Mouse (Mus musculus) liver, embryonic 16.5 days (tissue): ENCODE data around the gene Cog4. TPM values are rescaled to one million over a fixed set of nuclear protein-coding genes. Genes with fewer than 3 reads are reported as not detected.
"Not testable (repeated sequence)": the region's sequence is repeated elsewhere in the genome, so short reads cannot be mapped to it uniquely, and the experiment has no call there.

Source experiments
- ATAC-seq: fragments of 200-750 bp; cut with Nextera tagmentation; 2 replicates; pipeline ENCODE4 v1.8.0; 2017; ENCODE audit warnings: low read depth, mild to moderate bottlenecking, moderate number of reproducible peaks, moderate library complexity
- H3K27ac ChIP-seq: fragments of 300-500 bp; sonication (generic); 2 replicates; pipeline ENCODE4 v1.5.1; 2014; ENCODE audit warnings: mild to moderate bottlenecking, low read length
- H3K27me3 ChIP-seq: fragments of 300-500 bp; sonication (generic); 2 replicates; pipeline ENCODE4 v1.6.1; 2014; ENCODE audit warnings: low read depth, low read length, mixed read lengths; ENCODE audit not compliant: control insufficient read depth, insufficient read depth
- H3K36me3 ChIP-seq: fragments of 300-500 bp; sonication (generic); 2 replicates; pipeline ENCODE4 v1.6.1; 2014; ENCODE audit warnings: mild to moderate bottlenecking; ENCODE audit not compliant: control insufficient read depth, insufficient read depth
- H3K4me1 ChIP-seq: fragments of 300-500 bp; sonication (generic); 2 replicates; pipeline ENCODE4 v1.6.1; 2014; ENCODE audit warnings: low read depth, low read length, mixed read lengths; ENCODE audit not compliant: control insufficient read depth
- H3K4me2 ChIP-seq: fragments of 300-500 bp; sonication (generic); 2 replicates; pipeline ENCODE4 v1.6.1; 2014; ENCODE audit warnings: low read depth, low read length, mixed read lengths
- H3K4me3 ChIP-seq: fragments of 300-500 bp; sonication (generic); 2 replicates; pipeline ENCODE4 v1.5.1; 2014; ENCODE audit warnings: low read depth, mild to moderate bottlenecking, low read length
- H3K9ac ChIP-seq: fragments of 300-500 bp; sonication (generic); 2 replicates; pipeline ENCODE4 v1.6.1; 2014; ENCODE audit warnings: low read depth, low read length
- H3K9me3 ChIP-seq: fragments of 300-500 bp; sonication (generic); replicated peaks from 2 replicates; pipeline ENCODE4 v1.6.1; 2016; ENCODE audit warnings: low read length; ENCODE audit not compliant: control insufficient read depth
- WGBS: fragments of 180-500 bp; shearing (Covaris S2); extraction: QIAGEN DNeasy Blood & Tissue Kit; methylation state at CpG from one replicate; pipeline ENCODE4 v1.1.7; 2014; ENCODE audit not compliant: insufficient replicate concordance; 5-methylcytosine and 5-hydroxymethylcytosine counted together
- polyA plus RNA-seq: library from polyadenylated mRNA; unstranded; fragments of >200 nt; fragmentation: Nextera tagmentation; extraction: Ambion mirVana; gene quantifications from 2 replicates; pipeline ENCODE4 v1.2.1, GENCODE M21; 2015

The Cog4 gene
- polyA plus RNA-seq, 1 experiment from 2014 or later = 28.4 TPM

- H3K27ac ChIP-seq = peak overlapping the region; percentile 93
- peaks cover 3% of the 10 kb centered on the region for H3K36me3 ChIP-seq
- 32% methylated on average over 3 of the region's 3 CpGs for WGBS
- peak overlapping the region; percentile 88 for H3K4me3 ChIP-seq
- peaks cover 59% of the 10 kb centered on the region for H3K4me1 ChIP-seq
- no peak for ATAC-seq
- H3K9me3 ChIP-seq = no peaks in the 10 kb centered on the region
- peak overlapping the region; percentile 75 for H3K4me2 ChIP-seq
- H3K27me3 ChIP-seq = no peaks in the 10 kb centered on the region
- H3K9ac ChIP-seq = peak overlapping the region; percentile 92
These were observed 74.4 kb downstream of the Cog4 start for GRCm38 (mm10) chr8:110920773-110921277.

GRCm38 (mm10) chr8:110921492-110922230 lies 75.3 kb downstream of the Cog4 start:
- Histone ChIP-seq H3K4me1 (peaks cover 65% of the 10 kb centered on the region), H3K27ac (peak overlapping the region; percentile 93), H3K27me3 (no peaks in the 10 kb centered on the region), H3K4me3 (peak overlapping the region; percentile 88), H3K9me3 (no peaks in the 10 kb centered on the region), H3K36me3 (peaks cover 3% of the 10 kb centered on the region), H3K4me2 (peak overlapping the region; percentile 75), H3K9ac (peak overlapping the region; percentile 92)
- 29% methylated on average over 7 of the region's 7 CpGs for WGBS
- ATAC-seq = peak; percentile 77

- peaks cover 3% of the 10 kb centered on the region for H3K36me3 ChIP-seq
- peak overlapping the region; percentile 6 for H3K27ac ChIP-seq
- ATAC-seq = no peak
- peaks cover 86% of the 10 kb centered on the region for H3K4me1 ChIP-seq
- H3K9ac ChIP-seq = no peak overlapping the region
- H3K4me2 ChIP-seq = no peak overlapping the region
- H3K9me3 ChIP-seq = no peaks in the 10 kb centered on the region
- no peak overlapping the region for H3K4me3 ChIP-seq
- no peaks in the 10 kb centered on the region for H3K27me3 ChIP-seq
- WGBS = 68% methylated on average over 8 of the region's 8 CpGs
These were observed 79.3 kb downstream of the Cog4 start for GRCm38 (mm10) chr8:110925691-110926140.

- Histone ChIP-seq H3K4me1 (peaks cover 87% of the 10 kb centered on the region), H3K9ac (no peak overlapping the region), H3K4me2 (no peak overlapping the region; the same call in 1 of the 2 replicates), H3K4me3 (no peak overlapping the region), H3K36me3 (peaks cover 3% of the 10 kb centered on the region), H3K27ac (peak overlapping the region; percentile 48; the same call in 1 of the 2 replicates), H3K9me3 (no peaks in the 10 kb centered on the region), H3K27me3 (no peaks in the 10 kb centered on the region)
- 36% methylated on average over 5 of the region's 5 CpGs for WGBS
- no peak for ATAC-seq
These were observed 80.3 kb downstream of the Cog4 start for GRCm38 (mm10) chr8:110926690-110927089.

- Histone ChIP-seq H3K9me3 (no peaks in the 10 kb centered on the region), H3K4me1 (peaks cover 90% of the 10 kb centered on the region), H3K27ac (peak overlapping the region; percentile 89), H3K36me3 (peaks cover 3% of the 10 kb centered on the region), H3K4me2 (peak overlapping the region; percentile 43), H3K4me3 (peak overlapping the region; percentile 22), H3K27me3 (no peaks in the 10 kb centered on the region), H3K9ac (peak overlapping the region; percentile 43)
- ATAC-seq = no peak
- WGBS = 33% methylated on average over 7 of the region's 7 CpGs
These were observed 82.0 kb downstream of the Cog4 start for GRCm38 (mm10) chr8:110928435-110928834.

GRCm38 (mm10) chr8:110929066-110929465 lies 82.7 kb downstream of the Cog4 start:
- no peaks in the 10 kb centered on the region for H3K9me3 ChIP-seq
- peaks cover 88% of the 10 kb centered on the region for H3K4me1 ChIP-seq
- H3K27me3 ChIP-seq = no peaks in the 10 kb centered on the region
- H3K9ac ChIP-seq = peak overlapping the region; percentile 47
- peak; percentile 84 for ATAC-seq
- peak overlapping the region; percentile 89 for H3K27ac ChIP-seq
- peaks cover 3% of the 10 kb centered on the region for H3K36me3 ChIP-seq
- peak overlapping the region; percentile 43 for H3K4me2 ChIP-seq
- peak overlapping the region; percentile 22 for H3K4me3 ChIP-seq
- 20% methylated on average over 5 of the region's 5 CpGs for WGBS

GRCm38 (mm10) chr8:110929672-110930071 lies 83.3 kb downstream of the Cog4 start:
- Histone ChIP-seq H3K9ac (peak overlapping the region; percentile 47), H3K27ac (peak overlapping the region; percentile 89), H3K4me3 (peak overlapping the region; percentile 22), H3K4me2 (peak overlapping the region; percentile 43), H3K4me1 (peaks cover 87% of the 10 kb centered on the region)
- not testable (repeated sequence) for H3K9me3 ChIP-seq, ATAC-seq, H3K27me3 ChIP-seq, H3K36me3 ChIP-seq
- WGBS = 64% methylated on average over 6 of the region's 8 CpGs

- peaks cover 82% of the 10 kb centered on the region for H3K4me1 ChIP-seq
- H3K4me3 ChIP-seq = peak overlapping the region; percentile 34
- peak overlapping the region; percentile 60 for H3K4me2 ChIP-seq
- no peaks in the 10 kb centered on the region for H3K9me3 ChIP-seq
- peak overlapping the region; percentile 86 for H3K27ac ChIP-seq
- no peaks in the 10 kb centered on the region; the same call in 1 of the 2 replicates for H3K36me3 ChIP-seq
- 39% methylated on average over 12 of the region's 12 CpGs for WGBS
- peak; percentile 64 for ATAC-seq
- no peaks in the 10 kb centered on the region for H3K27me3 ChIP-seq
- H3K9ac ChIP-seq = peak overlapping the region; percentile 45
These were observed 85.0 kb downstream of the Cog4 start for GRCm38 (mm10) chr8:110931176-110931939.
